Mouse (Mus musculus) gastrocnemius, adult 2 months (tissue): ENCODE results near the gene Sult1a1. TPM values are rescaled to one million over a fixed set of nuclear protein-coding genes. Genes with fewer than 3 reads are reported as not detected.
A peak's percentile ranks its signal among the peaks of the same experiment; 100 is the strongest.

Experiments
- DNase-seq: peaks from one replicate; pipeline ENCODE4 v3.0.0; 2022
- H3K27ac ChIP-seq: fragments of 200-600 bp; 2 replicates; pipeline ENCODE4 v1.8.1; 2022; ENCODE audit warnings: mild to moderate bottlenecking
- H3K4me3 ChIP-seq: fragments of 200-600 bp; 2 replicates; pipeline ENCODE4 v1.8.1; 2022; ENCODE audit warnings: mild to moderate bottlenecking, moderate library complexity
- CTCF ChIP-seq: fragments of 200-600 bp; IDR thresholded peaks from 2 replicates; pipeline ENCODE4 v1.8.1; 2022; ENCODE audit warnings: antibody characterized with exemption, mild to moderate bottlenecking, moderate library complexity
- intact Hi-C: fragments of 180-260 bp; cut with DNase I; formaldehyde crosslinking; loops from one replicate; pipeline ENCODE4 v1.15.1; 2025
- total RNA-seq, 2 experiments: library from RNA; stranded (reverse); gene quantifications; 2 replicates each; pipeline ENCODE4 v1.2.3; 2021

Gene Sult1a1
- total RNA-seq, 2 experiments from 2014 or later, result 16.6 to 16.8 TPM

DNA sequence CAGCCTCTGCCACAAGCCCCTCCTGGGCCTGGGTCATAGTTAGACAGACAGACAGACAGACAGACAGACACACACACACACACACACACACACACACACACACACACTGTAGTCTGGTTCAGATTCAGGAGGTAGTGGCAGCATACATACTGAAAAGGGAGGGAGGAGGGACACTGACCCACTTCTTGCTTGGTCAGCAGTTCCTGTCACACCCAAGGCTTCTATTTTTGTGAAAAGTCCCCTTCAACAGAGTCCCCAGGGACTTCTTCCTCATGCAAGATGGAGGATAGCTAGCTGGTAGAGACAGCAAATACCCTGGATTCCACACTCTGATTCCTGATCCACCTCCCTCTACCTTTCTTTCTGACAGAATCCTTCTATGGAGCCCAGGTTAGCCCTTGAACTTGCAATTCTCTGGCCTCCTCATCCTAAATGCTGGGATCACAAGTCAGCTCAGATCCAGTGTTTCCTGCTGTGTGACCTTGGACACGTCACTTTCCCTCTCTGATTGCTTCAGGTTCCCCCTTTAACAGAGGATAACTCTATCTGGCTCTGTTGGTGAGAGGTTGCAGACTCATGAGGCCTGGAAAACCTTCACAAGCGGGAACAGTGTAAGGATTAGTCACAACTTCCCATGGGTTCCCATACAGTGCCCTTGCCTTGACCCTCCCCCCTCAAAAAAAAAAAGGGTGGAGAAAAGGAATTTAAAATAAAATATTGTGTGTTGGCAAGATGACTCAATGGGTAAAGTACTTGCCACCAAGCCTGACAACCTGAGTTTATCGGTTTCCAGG, 50.2 kb downstream of the Sult1a1 start:
- intact Hi-C loops, result no loop called here
- no peak for TF ChIP-seq CTCF
- H3K4me3 ChIP-seq, result no peak overlapping the region
- H3K27ac ChIP-seq, result peak overlapping the region; percentile 85
- no peak for DNase-seq

DNA sequence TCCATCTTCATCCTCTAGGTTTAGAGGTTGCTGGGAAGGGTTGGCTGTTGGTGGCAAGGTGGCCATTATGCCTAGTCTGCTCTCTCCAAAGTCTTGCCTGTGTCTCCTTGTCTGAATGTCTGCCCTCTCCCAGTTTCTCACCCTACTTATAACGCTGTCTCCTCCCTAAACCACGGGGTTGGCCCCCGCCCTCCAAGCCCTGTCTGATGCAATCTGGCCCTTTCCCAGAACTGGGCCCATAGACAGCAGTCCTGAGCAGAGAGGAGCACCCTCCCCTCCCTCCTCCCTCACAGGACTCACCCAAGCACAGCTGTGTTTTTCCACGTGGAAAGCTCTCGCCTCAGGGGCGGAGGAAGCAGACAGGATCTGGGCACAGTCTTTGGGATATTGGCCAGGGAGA, 50.9 kb downstream of the Sult1a1 start:
- H3K27ac ChIP-seq, result peak overlapping the region; percentile 85

DNA sequence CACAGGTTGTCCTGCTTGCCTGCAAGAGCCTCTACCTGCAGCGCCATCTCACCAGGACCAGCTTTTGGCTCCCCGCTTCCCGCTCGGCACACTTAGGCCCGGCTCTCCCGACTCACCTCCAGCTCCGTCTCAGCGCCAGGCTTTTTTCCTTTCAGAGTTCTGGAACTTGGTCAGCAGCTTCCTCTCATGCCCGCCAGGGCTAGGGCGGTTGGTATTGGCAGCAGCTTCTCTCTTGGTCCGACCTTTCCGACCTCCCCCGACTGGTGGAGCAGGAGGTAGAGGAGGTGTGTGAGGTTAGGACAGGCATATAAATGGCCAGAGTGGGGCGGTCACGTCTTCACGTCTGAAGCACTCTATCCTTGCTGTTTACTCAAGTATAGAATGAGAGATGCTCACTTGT, 51.5 kb downstream of the Sult1a1 start:
- Histone ChIP-seq H3K4me3 (peak overlapping the region; percentile 66), H3K27ac (peak overlapping the region; percentile 85)
- no peak for TF ChIP-seq CTCF
- intact Hi-C loops, result no loop called here
- DNase-seq, result peak; percentile 28

More for the DNA sequence above, 50.9 kb downstream of the Sult1a1 start:
- DNase-seq, result peak; percentile 92
- peak overlapping the region; percentile 66 for H3K4me3 ChIP-seq
- intact Hi-C loops, result no loop called here
- no peak for TF ChIP-seq CTCF

DNA sequence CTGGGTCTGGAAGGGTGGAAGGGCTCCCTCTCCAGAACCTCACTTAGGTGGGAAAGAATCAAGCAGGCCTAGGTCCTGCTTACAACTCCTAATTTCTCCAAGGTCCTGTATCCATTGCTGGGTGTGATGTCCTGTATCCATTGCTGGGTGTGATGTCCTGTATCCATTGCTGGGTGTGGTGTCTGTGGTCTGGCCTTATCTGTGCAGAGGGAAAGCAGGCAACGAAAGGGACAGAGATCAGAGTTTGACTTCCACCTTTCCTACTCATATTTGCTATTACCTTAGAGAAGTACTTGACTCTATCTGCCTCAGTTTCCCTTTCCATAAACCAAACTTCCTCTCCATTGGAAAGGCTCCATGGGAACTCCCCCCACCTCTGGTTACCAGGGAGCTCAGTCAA, 52.9 kb downstream of the Sult1a1 start:
- Histone ChIP-seq H3K27ac (no peak overlapping the region), H3K4me3 (peak overlapping the region; percentile 66)
- intact Hi-C loops, result no loop called here
- no peak for TF ChIP-seq CTCF
- no peak for DNase-seq

Other genes with a start within 250 kb of the Sult1a1 start
- 10 to 100 TPM; 14.0 to 14.9 TPM for gene Rabep2, start 247.7 kb downstream of the Sult1a1 start, total RNA-seq
- gene Atp2a1, start 213.3 kb downstream of the Sult1a1 start, total RNA-seq, result over 10,000 TPM; 21,521 to 26,495 TPM
- 10 to 100 TPM; 43.0 to 48.1 TPM for gene Sh2b1, start 201.0 kb downstream of the Sult1a1 start, total RNA-seq
- gene Tufm, start 189.1 kb downstream of the Sult1a1 start, total RNA-seq, result 100 to 1,000 TPM; 111 to 141 TPM
- gene Atxn2l, start 173.0 kb downstream of the Sult1a1 start, total RNA-seq, result 10 to 100 TPM; 32.8 to 34.0 TPM
- gene Eif3c, start 110.0 kb downstream of the Sult1a1 start, total RNA-seq, result 100 to 1,000 TPM; 153 to 163 TPM
- gene Apobr, start 91.5 kb downstream of the Sult1a1 start, total RNA-seq, result under 1 TPM; 0.38 to 0.78 TPM
- 10 to 100 TPM in 1 of 2 experiments, 1 to 10 TPM in 1; 9.1 to 13.4 TPM for gene Cln3, start 90.6 kb downstream of the Sult1a1 start, total RNA-seq
- gene Il27, start 81.5 kb downstream of the Sult1a1 start, total RNA-seq, result not detected
- gene Nupr1, start 45.6 kb downstream of the Sult1a1 start, total RNA-seq, result 10 to 100 TPM in 1 of 2 experiments, 1 to 10 TPM in 1; 8.8 to 10.9 TPM
- gene Sgf29, start 27.1 kb downstream of the Sult1a1 start, total RNA-seq, result 10 to 100 TPM; 30.0 to 34.1 TPM
- gene Bola2, start 19.0 kb upstream of the Sult1a1 start, total RNA-seq, result 10 to 100 TPM; 35.1 to 36.9 TPM
- 1 to 10 TPM; 2.7 to 3.3 TPM for gene Slx1b, start 19.4 kb upstream of the Sult1a1 start, total RNA-seq
- gene Coro1a, start 31.4 kb upstream of the Sult1a1 start, total RNA-seq, result 1 to 10 TPM; 2.3 to 2.4 TPM
- gene Mapk3, start 83.2 kb upstream of the Sult1a1 start, total RNA-seq, result 10 to 100 TPM; 22.3 to 22.4 TPM
- 1 to 10 TPM in 1 of 2 experiments, under 1 TPM in 1; 0.67 to 1.3 TPM for gene Gdpd3, start 89.9 kb upstream of the Sult1a1 start, total RNA-seq
- 10 to 100 TPM; 74.6 to 93.1 TPM for gene Ypel3, start 100.5 kb upstream of the Sult1a1 start, total RNA-seq
- gene Tbx6, start 105.1 kb upstream of the Sult1a1 start, total RNA-seq, result under 1 TPM; 0.42 to 0.48 TPM
- 10 to 100 TPM; 22.8 to 25.7 TPM for gene Ppp4c, start 116.1 kb upstream of the Sult1a1 start, total RNA-seq
- 10 to 100 TPM; 61.1 to 64.6 TPM for gene Fam57b, start 121.2 kb upstream of the Sult1a1 start, total RNA-seq
- not detected for gene 4930451I11Rik, start 155.2 kb upstream of the Sult1a1 start, total RNA-seq
- gene Doc2a, start 171.0 kb upstream of the Sult1a1 start, total RNA-seq, result not detected
- gene Hirip3, start 185.5 kb upstream of the Sult1a1 start, total RNA-seq, result 1 to 10 TPM; 5.3 to 6.3 TPM
- 10 to 100 TPM in 1 of 2 experiments, 1 to 10 TPM in 1; 8.7 to 12.9 TPM for gene Ino80e, start 185.9 kb upstream of the Sult1a1 start, total RNA-seq
- 10 to 100 TPM; 22.3 to 23.5 TPM for gene Taok2, start 208.3 kb upstream of the Sult1a1 start, total RNA-seq
- gene Tmem219, start 246.5 kb upstream of the Sult1a1 start, total RNA-seq, result 10 to 100 TPM; 10.9 to 11.3 TPM